Mouse (Mus musculus): ENCODE measurements around the gene Ntm. TPM values are rescaled to one million over a fixed set of nuclear protein-coding genes. Genes with fewer than 3 reads are reported as not detected.

Gene Ntm
- polyA plus RNA-seq, 1 experiment from 2014 or later: 20.7 TPM

- H3K27ac ChIP-seq: no peak overlapping the region
- no peaks in the 10 kb centered on the region for H3K4me1 ChIP-seq
- no peak overlapping the region for H3K4me3 ChIP-seq
- H3K9me3 ChIP-seq: no peaks in the 10 kb centered on the region
- 77% methylated on average over 8 of the region's 8 CpGs for WGBS
- DNase-seq (ENCODE audit: low spot score): no peak
- no peaks in the 10 kb centered on the region for H3K27me3 ChIP-seq (ENCODE audit: insufficient read depth, poor library complexity, severe bottlenecking)
- H3K36me3 ChIP-seq: no peaks in the 10 kb centered on the region
Observed at GRCm38 (mm10) chr9:29550107-29550506, 412.8 kb downstream of the Ntm start.

GRCm38 (mm10) chr9:29536415-29536814, 426.5 kb downstream of the Ntm start:
- Histone ChIP-seq H3K4me1 (no peaks in the 10 kb centered on the region), H3K27me3 (ENCODE audit: insufficient read depth, poor library complexity, severe bottlenecking) (no peaks in the 10 kb centered on the region), H3K27ac (no peak overlapping the region), H3K4me3 (no peak overlapping the region), H3K36me3 (no peaks in the 10 kb centered on the region), H3K9me3 (no peaks in the 10 kb centered on the region)
- no peak for DNase-seq (ENCODE audit: low spot score)
- 80% methylated on average over 2 of the region's 2 CpGs for WGBS

GRCm38 (mm10) chr9:29534773-29535172, 428.2 kb downstream of the Ntm start:
- H3K27ac ChIP-seq: no peak overlapping the region

GRCm38 (mm10) chr9:29534304-29534703, 428.6 kb downstream of the Ntm start:
- no peaks in the 10 kb centered on the region for H3K9me3 ChIP-seq
- WGBS: 69% methylated on average over 7 of the region's 7 CpGs
- H3K4me3 ChIP-seq: no peak overlapping the region
- no peak for DNase-seq (ENCODE audit: low spot score)
- H3K27me3 ChIP-seq (ENCODE audit: insufficient read depth, poor library complexity, severe bottlenecking): no peaks in the 10 kb centered on the region
- H3K36me3 ChIP-seq: no peaks in the 10 kb centered on the region
- H3K27ac ChIP-seq: no peak overlapping the region
- no peaks in the 10 kb centered on the region for H3K4me1 ChIP-seq

More at GRCm38 (mm10) chr9:29534773-29535172, 428.2 kb downstream of the Ntm start:
- H3K9me3 ChIP-seq: no peaks in the 10 kb centered on the region
- no peaks in the 10 kb centered on the region for H3K36me3 ChIP-seq
- no peak overlapping the region for H3K4me3 ChIP-seq
- DNase-seq (ENCODE audit: low spot score): no peak
- no peaks in the 10 kb centered on the region for H3K27me3 ChIP-seq (ENCODE audit: insufficient read depth, poor library complexity, severe bottlenecking)
- no peaks in the 10 kb centered on the region for H3K4me1 ChIP-seq
- 78% methylated on average over 6 of the region's 6 CpGs for WGBS

- H3K9me3 ChIP-seq: no peaks in the 10 kb centered on the region
- no peak overlapping the region for H3K4me3 ChIP-seq
- H3K4me1 ChIP-seq: no peaks in the 10 kb centered on the region
- WGBS: 26% methylated on average over 1 of the region's 1 CpGs
- H3K27me3 ChIP-seq (ENCODE audit: insufficient read depth, poor library complexity, severe bottlenecking): no peaks in the 10 kb centered on the region
- no peaks in the 10 kb centered on the region for H3K36me3 ChIP-seq
- DNase-seq (ENCODE audit: low spot score): no peak
- H3K27ac ChIP-seq: no peak overlapping the region
Observed at GRCm38 (mm10) chr9:29533556-29533955, 429.4 kb downstream of the Ntm start.

GRCm38 (mm10) chr9:29531147-29531917, 431.6 kb downstream of the Ntm start:
- Histone ChIP-seq H3K27ac (no peak overlapping the region), H3K4me1 (no peaks in the 10 kb centered on the region), H3K9me3 (no peaks in the 10 kb centered on the region), H3K4me3 (no peak overlapping the region), H3K27me3 (ENCODE audit: insufficient read depth, poor library complexity, severe bottlenecking) (no peaks in the 10 kb centered on the region), H3K36me3 (no peaks in the 10 kb centered on the region)
- no peak for DNase-seq (ENCODE audit: low spot score)
- 63% methylated on average over 6 of the region's 6 CpGs for WGBS

GRCm38 (mm10) chr9:29524109-29524508, 438.8 kb downstream of the Ntm start:
- no peak overlapping the region for H3K4me3 ChIP-seq
- H3K4me1 ChIP-seq: no peaks in the 10 kb centered on the region
- no peak overlapping the region for H3K27ac ChIP-seq
- no peaks in the 10 kb centered on the region for H3K9me3 ChIP-seq
- WGBS: 86% methylated on average over 1 of the region's 1 CpGs
- DNase-seq (ENCODE audit: low spot score): no peak
- no peaks in the 10 kb centered on the region for H3K27me3 ChIP-seq (ENCODE audit: insufficient read depth, poor library complexity, severe bottlenecking)
- H3K36me3 ChIP-seq: no peaks in the 10 kb centered on the region

GRCm38 (mm10) chr9:29523221-29523620, 439.7 kb downstream of the Ntm start:
- Histone ChIP-seq H3K27ac (no peak overlapping the region), H3K9me3 (no peaks in the 10 kb centered on the region), H3K4me1 (no peaks in the 10 kb centered on the region), H3K36me3 (no peaks in the 10 kb centered on the region), H3K27me3 (ENCODE audit: insufficient read depth, poor library complexity, severe bottlenecking) (no peaks in the 10 kb centered on the region), H3K4me3 (no peak overlapping the region)
- WGBS: 66% methylated on average over 3 of the region's 3 CpGs
- no peak for DNase-seq (ENCODE audit: low spot score)

GRCm38 (mm10) chr9:29519181-29519580, 443.8 kb downstream of the Ntm start:
- no peaks in the 10 kb centered on the region for H3K36me3 ChIP-seq
- no peak for DNase-seq (ENCODE audit: low spot score)
- no peak overlapping the region for H3K4me3 ChIP-seq
- WGBS: 57% methylated on average over 2 of the region's 2 CpGs
- H3K27ac ChIP-seq: no peak overlapping the region
- no peaks in the 10 kb centered on the region for H3K27me3 ChIP-seq (ENCODE audit: insufficient read depth, poor library complexity, severe bottlenecking)
- no peaks in the 10 kb centered on the region for H3K9me3 ChIP-seq
- no peaks in the 10 kb centered on the region for H3K4me1 ChIP-seq

GRCm38 (mm10) chr9:29516688-29517087, 446.3 kb downstream of the Ntm start:
- Histone ChIP-seq H3K9me3 (no peaks in the 10 kb centered on the region), H3K27me3 (ENCODE audit: insufficient read depth, poor library complexity, severe bottlenecking) (no peaks in the 10 kb centered on the region), H3K27ac (no peak overlapping the region), H3K4me3 (no peak overlapping the region), H3K4me1 (no peaks in the 10 kb centered on the region), H3K36me3 (no peaks in the 10 kb centered on the region)
- whole genome bisulfite sequencing: 77% methylated on average over 2 of the region's 2 CpGs
- DNase-seq (ENCODE audit: low spot score): no peak

- WGBS: 85% methylated on average over 17 of the region's 17 CpGs
- Histone ChIP-seq H3K36me3 (no peaks in the 10 kb centered on the region), H3K4me3 (no peak overlapping the region), H3K9me3 (no peaks in the 10 kb centered on the region), H3K27ac (no peak overlapping the region), H3K27me3 (ENCODE audit: insufficient read depth, poor library complexity, severe bottlenecking) (no peaks in the 10 kb centered on the region), H3K4me1 (no peaks in the 10 kb centered on the region)
- DNase-seq (ENCODE audit: low spot score): no peak
Observed at GRCm38 (mm10) chr9:29514588-29515356, 448.2 kb downstream of the Ntm start.

- no peaks in the 10 kb centered on the region for H3K9me3 ChIP-seq
- no peaks in the 10 kb centered on the region for H3K27me3 ChIP-seq (ENCODE audit: insufficient read depth, poor library complexity, severe bottlenecking)
- 48% methylated on average over 2 of the region's 2 CpGs for WGBS
- H3K4me3 ChIP-seq: no peak overlapping the region
- H3K36me3 ChIP-seq: no peaks in the 10 kb centered on the region
- no peak overlapping the region for H3K27ac ChIP-seq
- H3K4me1 ChIP-seq: no peaks in the 10 kb centered on the region
- no peak for DNase-seq (ENCODE audit: low spot score)
Observed at GRCm38 (mm10) chr9:29496002-29496401, 466.9 kb downstream of the Ntm start.

GRCm38 (mm10) chr9:29482272-29482671, 480.7 kb downstream of the Ntm start:
- H3K9me3 ChIP-seq: no peaks in the 10 kb centered on the region

More at GRCm38 (mm10) chr9:29482272-29482671, 480.7 kb downstream of the Ntm start:
- DNase-seq (ENCODE audit: low spot score): no peak
- Histone ChIP-seq H3K27me3 (ENCODE audit: insufficient read depth, poor library complexity, severe bottlenecking) (no peaks in the 10 kb centered on the region), H3K4me3 (no peak overlapping the region), H3K36me3 (no peaks in the 10 kb centered on the region), H3K27ac (no peak overlapping the region), H3K4me1 (no peaks in the 10 kb centered on the region)
- WGBS: 83% methylated on average over 2 of the region's 2 CpGs

Measured in heart, embryonic 10.5 days (tissue).